Mouse (Mus musculus): ENCODE results near the gene Ablim2. TPM values are rescaled to one million over a fixed set of nuclear protein-coding genes. Genes with fewer than 3 reads are reported as not detected.

Ablim2 gene
- polyA plus RNA-seq, 2 experiments = 0.16 TPM; not detected in 1

DNA sequence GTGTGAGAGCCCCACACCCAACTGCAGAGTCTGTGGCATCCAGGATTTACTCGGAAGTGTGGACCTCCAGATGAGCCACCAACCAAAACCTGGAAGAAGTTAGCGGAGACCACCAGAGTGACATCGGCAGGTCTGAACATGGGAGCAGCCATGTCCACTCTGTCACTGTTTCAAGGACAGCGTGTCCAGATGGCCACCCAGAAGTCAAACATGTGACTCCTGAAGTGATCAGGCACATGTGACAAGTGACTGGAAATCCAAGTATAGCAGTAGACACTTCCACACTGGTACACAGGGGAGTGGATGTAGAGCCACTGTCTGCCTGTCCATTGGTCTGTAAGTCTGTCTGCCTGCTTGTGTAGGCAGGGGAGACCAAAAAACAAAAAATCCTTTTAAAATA lies 47.0 kb downstream of the Ablim2 start:
- H3K27me3 ChIP-seq (ENCODE audit: control insufficient read depth, insufficient read depth, low read length) = no peaks in the 10 kb centered on the region
- H3K27ac ChIP-seq = no peak overlapping the region
- H3K9ac ChIP-seq (replicated peaks) = no peak overlapping the region
- WGBS (ENCODE audit: insufficient replicate concordance) = 70% methylated on average over 4 of the region's 4 CpGs
- no peaks in the 10 kb centered on the region for H3K36me3 ChIP-seq (replicated peaks; ENCODE audit: control insufficient read depth, insufficient read depth, low read depth)
- ATAC-seq (ENCODE audit: insufficient read depth) (no peak), DNase-seq (ENCODE audit: low read depth in 3 of 3, low spot score in 3 of 3) (no peak)
- no peaks in the 10 kb centered on the region for H3K4me1 ChIP-seq (replicated peaks; ENCODE audit: control insufficient read depth in 2 of 2, insufficient read depth in 2 of 2, low read length in 1 of 2)
- TF ChIP-seq EP300 (IDR thresholded peaks at IDR 0.05; ENCODE audit: low read depth) (no peak), CTCF (IDR thresholded peaks at IDR 0.05; ENCODE audit: low read depth) (no peak)
- no peak overlapping the region for H3K4me2 ChIP-seq (ENCODE audit: low read depth)
- H3K9me3 ChIP-seq (ENCODE audit: control insufficient read depth, low read length) = no peaks in the 10 kb centered on the region
- H3K4me3 ChIP-seq (ENCODE audit: insufficient read depth in 1 of 2, low read depth in 2 of 2, low read length in 2 of 2) = no peak overlapping the region

DNA sequence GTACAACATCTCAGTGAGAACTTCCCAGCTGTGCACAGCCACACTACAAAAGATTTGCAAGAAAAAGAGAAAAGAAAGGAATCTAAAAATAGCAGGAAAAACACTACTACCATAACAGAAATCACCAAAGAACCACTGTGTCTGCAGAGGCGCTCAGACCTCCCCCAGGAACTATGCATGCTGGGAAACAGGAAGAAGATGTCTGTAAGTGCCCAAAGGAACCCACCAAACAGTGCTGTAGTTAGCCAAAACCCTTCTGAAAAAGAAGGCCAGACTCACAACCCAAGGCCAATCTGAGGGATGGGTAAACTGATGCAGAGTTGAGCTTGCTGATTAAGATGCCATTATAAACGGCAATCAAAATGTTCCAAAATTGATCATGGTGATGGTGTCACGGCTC lies 47.5 kb downstream of the Ablim2 start:
- H3K27me3 ChIP-seq (ENCODE audit: control insufficient read depth, insufficient read depth, low read length) = no peaks in the 10 kb centered on the region
- no peak overlapping the region for H3K9ac ChIP-seq (replicated peaks)
- DNase-seq (ENCODE audit: low read depth in 3 of 3, low spot score in 3 of 3) (no peak), ATAC-seq (ENCODE audit: insufficient read depth) (no peak)
- no peak for TF ChIP-seq CTCF (IDR thresholded peaks at IDR 0.05; ENCODE audit: low read depth)
- no peak for TF ChIP-seq EP300 (IDR thresholded peaks at IDR 0.05; ENCODE audit: low read depth)
- H3K4me3 ChIP-seq (ENCODE audit: insufficient read depth in 1 of 2, low read depth in 2 of 2, low read length in 2 of 2) = no peak overlapping the region
- WGBS (ENCODE audit: insufficient replicate concordance) = 53% methylated on average over 3 of the region's 3 CpGs
- no peaks in the 10 kb centered on the region for H3K4me1 ChIP-seq (replicated peaks; ENCODE audit: control insufficient read depth in 2 of 2, insufficient read depth in 2 of 2, low read length in 1 of 2)
- H3K4me2 ChIP-seq (ENCODE audit: low read depth) = no peak overlapping the region
- H3K9me3 ChIP-seq (ENCODE audit: control insufficient read depth, low read length) = no peaks in the 10 kb centered on the region
- H3K36me3 ChIP-seq (replicated peaks; ENCODE audit: control insufficient read depth, insufficient read depth, low read depth) = no peaks in the 10 kb centered on the region
- no peak overlapping the region for H3K27ac ChIP-seq

DNA sequence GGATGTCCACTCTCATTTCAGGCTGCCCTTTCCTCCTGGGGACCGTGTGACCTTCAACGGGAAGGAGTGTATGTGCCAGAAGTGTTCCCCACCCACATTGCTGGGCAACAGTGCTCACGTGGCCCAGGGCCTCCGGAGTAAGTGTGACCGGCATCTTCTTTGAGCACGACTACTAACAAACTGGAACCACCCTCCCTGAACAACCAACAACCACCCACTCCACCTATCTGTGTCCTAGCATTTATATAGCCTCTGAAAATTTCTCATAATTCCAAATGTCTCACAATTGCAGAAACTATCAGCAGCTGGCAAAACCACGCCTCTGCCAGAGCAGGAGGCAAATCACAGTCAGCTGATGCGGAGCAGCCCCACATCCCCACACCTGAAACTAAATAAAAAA lies 49.3 kb downstream of the Ablim2 start:
- no peak for ATAC-seq (ENCODE audit: insufficient read depth)
- 69% methylated on average over 8 of the region's 8 CpGs for WGBS (ENCODE audit: insufficient replicate concordance)

DNA sequence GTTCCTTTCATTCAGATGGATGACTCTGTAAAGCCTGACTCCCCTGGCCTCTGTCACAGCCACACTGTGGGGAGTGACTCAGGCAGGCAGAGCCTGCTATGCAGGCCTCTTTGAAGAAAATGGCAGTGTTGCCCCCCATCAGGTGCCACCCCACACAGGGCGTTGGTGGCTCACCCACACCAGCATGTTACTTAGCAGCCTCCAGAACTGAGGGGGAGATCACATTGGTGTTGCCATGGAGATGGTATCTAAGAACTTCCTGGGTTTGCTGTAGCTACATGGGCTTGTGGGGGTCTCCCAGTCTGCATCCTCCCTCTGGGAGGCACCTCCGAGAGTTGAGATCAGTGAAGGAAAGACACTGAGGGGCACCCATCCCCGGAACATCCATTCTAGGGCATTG lies 52.8 kb downstream of the Ablim2 start:
- Histone ChIP-seq H3K4me2 (ENCODE audit: low read depth) (no peak overlapping the region), H3K9me3 (ENCODE audit: control insufficient read depth, low read length) (no peaks in the 10 kb centered on the region), H3K27me3 (ENCODE audit: control insufficient read depth, insufficient read depth, low read length) (no peaks in the 10 kb centered on the region), H3K9ac (replicated peaks) (no peak overlapping the region), H3K4me1 (replicated peaks; ENCODE audit: control insufficient read depth in 2 of 2, insufficient read depth in 2 of 2, low read length in 1 of 2) (no peaks in the 10 kb centered on the region), H3K4me3 (ENCODE audit: insufficient read depth in 1 of 2, low read depth in 2 of 2, low read length in 2 of 2) (no peak overlapping the region), H3K27ac (no peak overlapping the region), H3K36me3 (replicated peaks; ENCODE audit: control insufficient read depth, insufficient read depth, low read depth) (no peaks in the 10 kb centered on the region)
- no peak for DNase-seq (ENCODE audit: low read depth in 3 of 3, low spot score in 3 of 3)
- no peak for ATAC-seq (ENCODE audit: insufficient read depth)
- TF ChIP-seq EP300 (IDR thresholded peaks at IDR 0.05; ENCODE audit: low read depth) = no peak
- 51% methylated on average over 3 of the region's 3 CpGs for WGBS (ENCODE audit: insufficient replicate concordance)

More for the DNA sequence above, 49.3 kb downstream of the Ablim2 start:
- no peaks in the 10 kb centered on the region for H3K9me3 ChIP-seq (ENCODE audit: control insufficient read depth, low read length)
- TF ChIP-seq CTCF (IDR thresholded peaks at IDR 0.05; ENCODE audit: low read depth) = no peak
- no peak for TF ChIP-seq EP300 (IDR thresholded peaks at IDR 0.05; ENCODE audit: low read depth)
- no peak overlapping the region for H3K4me3 ChIP-seq (ENCODE audit: insufficient read depth in 1 of 2, low read depth in 2 of 2, low read length in 2 of 2)
- no peak overlapping the region for H3K9ac ChIP-seq (replicated peaks)
- H3K27me3 ChIP-seq (ENCODE audit: control insufficient read depth, insufficient read depth, low read length) = no peaks in the 10 kb centered on the region
- H3K27ac ChIP-seq = no peak overlapping the region
- no peak overlapping the region for H3K4me2 ChIP-seq (ENCODE audit: low read depth)
- no peak for DNase-seq (ENCODE audit: low read depth in 3 of 3, low spot score in 3 of 3)
- H3K4me1 ChIP-seq (replicated peaks; ENCODE audit: control insufficient read depth in 2 of 2, insufficient read depth in 2 of 2, low read length in 1 of 2) = no peaks in the 10 kb centered on the region
- H3K36me3 ChIP-seq (replicated peaks; ENCODE audit: control insufficient read depth, insufficient read depth, low read depth) = no peaks in the 10 kb centered on the region

DNA sequence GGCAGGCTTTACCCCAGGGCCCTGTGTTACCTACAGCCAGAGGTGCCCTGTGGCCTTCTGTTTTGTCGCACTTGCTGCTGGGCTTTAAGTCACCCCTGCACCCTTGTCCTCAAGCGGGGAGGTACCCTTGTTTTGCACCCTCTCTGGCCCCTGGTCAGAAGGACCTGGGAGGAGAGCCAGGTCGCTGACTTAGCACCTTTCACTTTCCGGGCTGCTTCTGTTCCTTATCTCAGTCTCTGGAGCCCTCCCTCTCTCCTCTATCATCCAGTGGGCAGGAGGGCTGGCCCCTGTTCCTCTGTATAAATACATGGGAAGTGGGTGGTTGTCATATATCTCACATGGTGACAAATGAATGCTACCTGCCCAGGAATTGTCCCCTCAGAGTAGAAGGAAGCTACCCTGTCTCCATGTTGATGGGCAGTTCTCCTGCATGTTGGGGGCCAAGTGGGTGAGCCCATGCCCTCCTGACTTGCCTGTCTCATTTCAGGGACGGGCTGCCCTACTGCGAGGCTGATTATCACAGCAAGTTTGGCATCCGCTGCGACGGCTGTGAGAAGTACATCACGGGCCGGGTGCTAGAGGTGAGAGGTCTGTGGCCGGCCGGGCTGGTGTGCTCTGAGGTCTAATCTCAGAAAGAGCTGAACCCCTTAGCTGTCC lies 54.1 kb downstream of the Ablim2 start:
- Histone ChIP-seq H3K9ac (replicated peaks) (no peak overlapping the region), H3K36me3 (replicated peaks; ENCODE audit: control insufficient read depth, insufficient read depth, low read depth) (no peaks in the 10 kb centered on the region), H3K4me1 (replicated peaks; ENCODE audit: control insufficient read depth in 2 of 2, insufficient read depth in 2 of 2, low read length in 1 of 2) (no peaks in the 10 kb centered on the region), H3K4me3 (ENCODE audit: insufficient read depth in 1 of 2, low read depth in 2 of 2, low read length in 2 of 2) (no peak overlapping the region), H3K27me3 (ENCODE audit: control insufficient read depth, insufficient read depth, low read length) (no peaks in the 10 kb centered on the region), H3K9me3 (ENCODE audit: control insufficient read depth, low read length) (no peaks in the 10 kb centered on the region), H3K4me2 (ENCODE audit: low read depth) (no peak overlapping the region), H3K27ac (no peak overlapping the region)
- no peak for TF ChIP-seq EP300 (IDR thresholded peaks at IDR 0.05; ENCODE audit: low read depth)
- WGBS (ENCODE audit: insufficient replicate concordance) = 55% methylated on average over 13 of the region's 13 CpGs
- DNase-seq (ENCODE audit: low read depth in 3 of 3, low spot score in 3 of 3) = no peak
- ATAC-seq (ENCODE audit: insufficient read depth) = no peak

All from liver, embryonic 14.5 days (tissue).